Mouse (Mus musculus): ENCODE data around the gene 1700025C18Rik. TPM values are rescaled to one million over a fixed set of nuclear protein-coding genes. Genes with fewer than 3 reads are reported as not detected.

Gene 1700025C18Rik
- total and polyA plus RNA-seq, 3 experiments, result not detected

GRCm38 (mm10) chr2:165074081-165074884, 16.3 kb downstream of the 1700025C18Rik start:
- Histone ChIP-seq H3K36me3 (ENCODE audit: control insufficient read depth in 1 of 2, insufficient read depth in 2 of 2, low read length in 2 of 2) (no peaks in the 10 kb centered on the region), H3K27me3 (ENCODE audit: control insufficient read depth in 1 of 2, insufficient read depth in 2 of 2, low read length in 2 of 2) (no peaks in the 10 kb centered on the region)

GRCm38 (mm10) chr2:165073381-165073781, 17.2 kb downstream of the 1700025C18Rik start:
- Histone ChIP-seq H3K36me3 (ENCODE audit: control insufficient read depth in 1 of 2, insufficient read depth in 2 of 2, low read length in 2 of 2) (no peaks in the 10 kb centered on the region), H3K79me2 (ENCODE audit: control insufficient read depth, insufficient read depth, low read length, poor library complexity) (no peaks in the 10 kb centered on the region), H3K4me3 (ENCODE audit: control insufficient read depth in 1 of 2, insufficient read depth in 1 of 2, low read depth in 2 of 2, low read length in 2 of 2) (no peak overlapping the region), H3K27me3 (ENCODE audit: control insufficient read depth in 1 of 2, insufficient read depth in 2 of 2, low read length in 2 of 2) (no peaks in the 10 kb centered on the region), H3K27ac (ENCODE audit: control insufficient read depth, low read depth, low read length) (no peak overlapping the region), H3K9me3 (replicated peaks; ENCODE audit: insufficient read depth, low read length) (no peaks in the 10 kb centered on the region), H3K9ac (ENCODE audit: control insufficient read depth, low read depth, low read length, poor library complexity, severe bottlenecking) (no peak overlapping the region), H3K4me1 (ENCODE audit: control insufficient read depth in 1 of 2, insufficient read depth in 2 of 2, low read length in 2 of 2) (no peaks in the 10 kb centered on the region)
- TF ChIP-seq MEF2A (IDR thresholded peaks at IDR 0.05; ENCODE audit: extremely low read depth, insufficient replicate concordance, low read depth, low read length, poor library complexity, severe bottlenecking) (no peak), HCFC1 (IDR thresholded peaks at IDR 0.05; ENCODE audit: low read depth, low read length) (no peak), USF1 (IDR thresholded peaks at IDR 0.05; ENCODE audit: low read depth, low read length) (no peak), CHD1 (IDR thresholded peaks at IDR 0.05; ENCODE audit: low read depth, low read length) (no peak), KAT2A (conservative IDR thresholded peaks at IDR 0.05; ENCODE audit: low read depth, low read length) (no peak), CTCF (IDR thresholded peaks at IDR 0.05 in 2 of 3, conservative IDR thresholded peaks at IDR 0.05 in 1 of 3; ENCODE audit: control insufficient read depth in 1 of 3, insufficient read depth in 1 of 3, low read depth in 2 of 3, low read length in 3 of 3, poor library complexity in 1 of 3, severe bottlenecking in 1 of 3) (no peak), RCOR1 (IDR thresholded peaks at IDR 0.05; ENCODE audit: low read depth, low read length) (no peak), EP300 (IDR thresholded peaks at IDR 0.05; ENCODE audit: low read depth in 1 of 2, low read length in 2 of 2) (no peak), BHLHE40 (IDR thresholded peaks at IDR 0.05; ENCODE audit: borderline replicate concordance, low read depth, low read length) (no peak), MYB (IDR thresholded peaks at IDR 0.05; ENCODE audit: low read depth, low read length) (no peak), MXI1 (IDR thresholded peaks at IDR 0.05; ENCODE audit: low read depth, low read length) (no peak), ELF1 (IDR thresholded peaks at IDR 0.05; ENCODE audit: low read depth, low read length) (no peak)
- DNase-seq (ENCODE audit: low read depth, low spot score), result no peak

More at GRCm38 (mm10) chr2:165074081-165074884, 16.3 kb downstream of the 1700025C18Rik start:
- peak; percentile 6 for DNase-seq (ENCODE audit: low read depth, low spot score)
- no peak overlapping the region for H3K4me3 ChIP-seq (ENCODE audit: control insufficient read depth in 1 of 2, insufficient read depth in 1 of 2, low read depth in 2 of 2, low read length in 2 of 2)
- no peaks in the 10 kb centered on the region for H3K9me3 ChIP-seq (replicated peaks; ENCODE audit: insufficient read depth, low read length)
- TF ChIP-seq MYB (IDR thresholded peaks at IDR 0.05; ENCODE audit: low read depth, low read length) (no peak), SMC3 (IDR thresholded peaks at IDR 0.05; ENCODE audit: low read depth, low read length) (no peak)
- H3K9ac ChIP-seq (ENCODE audit: control insufficient read depth, low read depth, low read length, poor library complexity, severe bottlenecking), result no peak overlapping the region
- H3K79me2 ChIP-seq (ENCODE audit: control insufficient read depth, insufficient read depth, low read length, poor library complexity), result no peaks in the 10 kb centered on the region
- H3K27ac ChIP-seq (ENCODE audit: control insufficient read depth, low read depth, low read length), result no peak overlapping the region
- no peaks in the 10 kb centered on the region for H3K4me1 ChIP-seq (ENCODE audit: control insufficient read depth in 1 of 2, insufficient read depth in 2 of 2, low read length in 2 of 2)

Measured in MEL (cell line).